Mouse (Mus musculus) lung, embryonic 14.5 days (tissue): ENCODE measurements around the gene Thbs4. TPM values are rescaled to one million over a fixed set of nuclear protein-coding genes. Genes with fewer than 3 reads are reported as not detected.

Source experiments
- ATAC-seq: fragments of 200-750 bp; cut with Nextera tagmentation; 2 replicates; pipeline ENCODE4 v1.8.0; 2017; ENCODE audit warnings: mild to moderate bottlenecking, moderate TSS enrichment, moderate library complexity; ENCODE audit not compliant: insufficient read depth
- DNase-seq: peaks from one replicate; pipeline ENCODE4 v3.0.0-alpha.2; 2015
- H3K27ac ChIP-seq: fragments of 300-500 bp; sonication (generic); 2 replicates; pipeline ENCODE4 v1.5.1; 2014; ENCODE audit warnings: low read depth, mild to moderate bottlenecking, moderate library complexity
- H3K27me3 ChIP-seq: fragments of 300-500 bp; sonication (generic); 2 replicates; pipeline ENCODE4 v1.6.1; 2014; ENCODE audit warnings: low read length, control low read depth; ENCODE audit not compliant: insufficient read depth
- H3K36me3 ChIP-seq: fragments of 300-500 bp; sonication (generic); 2 replicates; pipeline ENCODE4 v1.6.1; 2014; ENCODE audit warnings: control low read depth; ENCODE audit not compliant: insufficient read depth
- H3K4me1 ChIP-seq: fragments of 300-500 bp; sonication (generic); 2 replicates; pipeline ENCODE4 v1.6.1; 2014; ENCODE audit warnings: antibody characterized with exemption, control low read depth; ENCODE audit not compliant: insufficient read depth
- H3K4me2 ChIP-seq: fragments of 300-500 bp; sonication (generic); 2 replicates; pipeline ENCODE4 v1.6.1; 2014; ENCODE audit warnings: mild to moderate bottlenecking
- H3K4me3 ChIP-seq: fragments of 300-500 bp; sonication (generic); 2 replicates; pipeline ENCODE4 v1.5.1; 2014; ENCODE audit warnings: low read depth, low read length
- H3K9ac ChIP-seq: fragments of 300-500 bp; sonication (generic); 2 replicates; pipeline ENCODE4 v1.6.1; 2014
- H3K9me3 ChIP-seq: fragments of 300-500 bp; sonication (generic); 2 replicates; pipeline ENCODE4 v1.6.1; 2016; ENCODE audit warnings: low read depth, low read length, control low read depth
- CTCF ChIP-seq: IDR thresholded peaks from 2 replicates; pipeline ENCODE4 v1.5.1; 2016; ENCODE audit warnings: antibody characterized with exemption, low read depth
- WGBS: fragments of 180-500 bp; shearing (Covaris S2); extraction: QIAGEN DNeasy Blood & Tissue Kit; methylation state at CpG from one replicate; pipeline ENCODE4 v1.1.7; 2014; 5-methylcytosine and 5-hydroxymethylcytosine counted together
- polyA plus RNA-seq: library from polyadenylated mRNA; unstranded; fragments of >200 nt; fragmentation: Nextera tagmentation; extraction: Ambion mirVana; gene quantifications from 2 replicates; pipeline ENCODE4 v1.2.1, GENCODE M21; 2014

Gene Thbs4
- polyA plus RNA-seq, 1 experiment from 2014 or later, result 1.1 TPM

- H3K4me1 ChIP-seq, result no peaks in the 10 kb centered on the region
- no peak overlapping the region for H3K27ac ChIP-seq
- DNase-seq (peak; percentile 95), ATAC-seq (peak; percentile 78)
- H3K9me3 ChIP-seq, result no peaks in the 10 kb centered on the region
- peak; percentile 88 for TF ChIP-seq CTCF
- H3K9ac ChIP-seq, result no peak overlapping the region
- H3K36me3 ChIP-seq, result no peaks in the 10 kb centered on the region
- WGBS, result 64% methylated on average over 21 of the region's 21 CpGs
- H3K4me3 ChIP-seq, result no peak overlapping the region
- H3K27me3 ChIP-seq, result no peaks in the 10 kb centered on the region
- H3K4me2 ChIP-seq, result no peak overlapping the region
Observed at GRCm38 (mm10) chr13:92751726-92752565, 42.7 kb downstream of the Thbs4 start.

GRCm38 (mm10) chr13:92750976-92751518 is 43.6 kb downstream of the Thbs4 start:
- TF ChIP-seq CTCF, result peak; percentile 94
- H3K4me2 ChIP-seq, result peak overlapping the region; percentile 12; the same call in 1 of the 2 replicates

GRCm38 (mm10) chr13:92743337-92743736 is 51.3 kb downstream of the Thbs4 start:
- Histone ChIP-seq H3K27me3 (no peaks in the 10 kb centered on the region), H3K27ac (no peak overlapping the region), H3K4me2 (no peak overlapping the region), H3K4me3 (no peak overlapping the region), H3K9me3 (no peaks in the 10 kb centered on the region), H3K36me3 (no peaks in the 10 kb centered on the region), H3K4me1 (no peaks in the 10 kb centered on the region), H3K9ac (no peak overlapping the region)
- ATAC-seq (peak; percentile 65), DNase-seq (no peak)
- WGBS, result 70% methylated on average over 5 of the region's 5 CpGs
- TF ChIP-seq CTCF, result no peak

More at GRCm38 (mm10) chr13:92750976-92751518, 43.6 kb downstream of the Thbs4 start:
- ATAC-seq, result peak; percentile 69
- Histone ChIP-seq H3K9ac (no peak overlapping the region), H3K9me3 (no peaks in the 10 kb centered on the region), H3K27me3 (no peaks in the 10 kb centered on the region), H3K27ac (no peak overlapping the region), H3K36me3 (no peaks in the 10 kb centered on the region), H3K4me1 (no peaks in the 10 kb centered on the region), H3K4me3 (no peak overlapping the region)
- WGBS, result 11% methylated on average over 7 of the region's 7 CpGs
- peak; percentile 87 for DNase-seq

- 86% methylated on average over 4 of the region's 4 CpGs for WGBS
- ATAC-seq (no peak), DNase-seq (no peak)
- no peak overlapping the region for H3K9ac ChIP-seq
- H3K4me1 ChIP-seq, result no peaks in the 10 kb centered on the region
- H3K9me3 ChIP-seq, result no peaks in the 10 kb centered on the region
- H3K36me3 ChIP-seq, result no peaks in the 10 kb centered on the region
- H3K4me2 ChIP-seq, result no peak overlapping the region
- no peaks in the 10 kb centered on the region for H3K27me3 ChIP-seq
- no peak overlapping the region for H3K4me3 ChIP-seq
- no peak overlapping the region for H3K27ac ChIP-seq
- TF ChIP-seq CTCF, result no peak
Observed at GRCm38 (mm10) chr13:92742886-92743285, 51.7 kb downstream of the Thbs4 start.

- TF ChIP-seq CTCF, result peak; percentile 81
- Histone ChIP-seq H3K4me1 (no peaks in the 10 kb centered on the region), H3K9me3 (no peaks in the 10 kb centered on the region), H3K27ac (no peak overlapping the region), H3K36me3 (no peaks in the 10 kb centered on the region), H3K9ac (no peak overlapping the region), H3K4me3 (no peak overlapping the region), H3K4me2 (no peak overlapping the region), H3K27me3 (no peaks in the 10 kb centered on the region)
- DNase-seq (peak; percentile 89), ATAC-seq (peak; percentile 50; the same call in 1 of the 2 replicates)
- WGBS, result 4% methylated on average over 2 of the region's 2 CpGs
Observed at GRCm38 (mm10) chr13:92740671-92741270, 53.8 kb downstream of the Thbs4 start.

GRCm38 (mm10) chr13:92739858-92740257 is 54.8 kb downstream of the Thbs4 start:
- H3K27ac ChIP-seq, result no peak overlapping the region
- no peak overlapping the region for H3K9ac ChIP-seq
- no peak for TF ChIP-seq CTCF
- no peak overlapping the region for H3K4me3 ChIP-seq
- H3K9me3 ChIP-seq, result no peaks in the 10 kb centered on the region
- no peak for ATAC-seq
- no peak for DNase-seq
- 74% methylated on average over 3 of the region's 3 CpGs for WGBS
- H3K4me2 ChIP-seq, result no peak overlapping the region
- no peaks in the 10 kb centered on the region for H3K27me3 ChIP-seq
- no peaks in the 10 kb centered on the region for H3K36me3 ChIP-seq
- no peaks in the 10 kb centered on the region for H3K4me1 ChIP-seq

GRCm38 (mm10) chr13:92738821-92739220 is 55.8 kb downstream of the Thbs4 start:
- H3K9me3 ChIP-seq, result no peaks in the 10 kb centered on the region
- H3K4me1 ChIP-seq, result no peaks in the 10 kb centered on the region
- no peak for TF ChIP-seq CTCF
- DNase-seq (no peak), ATAC-seq (no peak)
- H3K4me2 ChIP-seq, result no peak overlapping the region
- H3K4me3 ChIP-seq, result no peak overlapping the region
- no peak overlapping the region for H3K9ac ChIP-seq
- H3K27ac ChIP-seq, result no peak overlapping the region
- WGBS, result 73% methylated on average over 3 of the region's 3 CpGs
- H3K36me3 ChIP-seq, result no peaks in the 10 kb centered on the region
- no peaks in the 10 kb centered on the region for H3K27me3 ChIP-seq
